Mouse (Mus musculus) mouse trophoblast stem cell (cell line): ENCODE measurements at regions not wholly inside any gene's neighbourhood (a gene's known extent, or its start where the extent isn't known, plus 50 kb on each side); places are given as distances from the start of the nearest gene placed in this dataset.

Experiments
- in situ Hi-C, 2 experiments: fragments of 300-500 bp; cut with MseI, MboI; formaldehyde crosslinking; loops; 2 replicates in 1 of 2; 3 replicates in 1 of 2; pipeline ENCODE4 v1.15.1; 2025

DNA sequence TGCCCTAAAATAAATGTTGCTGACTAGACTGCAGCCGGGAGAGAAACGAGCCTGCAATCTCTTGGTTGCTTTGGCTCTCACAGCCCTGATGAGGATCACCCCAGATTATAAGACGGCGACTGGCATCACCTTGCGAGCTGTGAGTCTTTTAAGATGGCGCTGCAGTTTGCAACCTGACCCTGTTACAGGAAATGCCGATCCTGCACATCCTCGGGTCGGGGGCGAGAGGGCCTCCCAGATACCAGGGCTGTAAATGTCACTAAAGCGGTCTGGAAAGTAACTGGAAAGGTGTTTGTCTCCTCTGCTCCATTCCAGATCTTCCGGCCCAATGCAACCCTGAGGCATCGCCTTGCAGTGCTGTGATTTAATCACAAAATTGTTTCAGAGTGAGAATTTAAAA is 53.4 kb downstream of the Cartpt start:
- in situ Hi-C loops = loop anchor here in 1 of 2 experiments (25.0 kb wide), 1 partner anchor 460 kb away; no protein-coding TSS in a partner anchor

DNA sequence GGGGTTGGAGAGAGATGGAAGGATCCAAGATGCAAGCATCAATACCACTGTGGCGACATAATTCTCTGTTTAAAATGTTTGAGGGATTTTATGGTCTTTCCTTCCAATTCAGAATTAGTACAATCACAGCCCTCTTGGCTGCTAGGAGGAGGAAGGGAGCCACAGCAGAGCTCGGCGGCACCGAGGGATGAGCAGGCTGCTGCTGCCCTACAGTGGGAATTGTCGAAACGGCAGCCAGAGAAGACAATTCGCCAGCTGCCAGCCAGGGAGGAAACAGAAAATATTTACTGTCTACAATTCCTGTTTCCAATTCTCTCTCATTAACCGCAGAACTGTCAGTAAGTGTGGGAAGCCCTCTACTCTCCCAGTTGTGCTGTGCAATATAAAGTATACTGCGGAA is 58.3 kb downstream of the Cartpt start:
- in situ Hi-C loops = loop anchor here in 1 of 2 experiments (25.0 kb wide), 1 partner anchor 455 kb away; no protein-coding TSS in a partner anchor

DNA sequence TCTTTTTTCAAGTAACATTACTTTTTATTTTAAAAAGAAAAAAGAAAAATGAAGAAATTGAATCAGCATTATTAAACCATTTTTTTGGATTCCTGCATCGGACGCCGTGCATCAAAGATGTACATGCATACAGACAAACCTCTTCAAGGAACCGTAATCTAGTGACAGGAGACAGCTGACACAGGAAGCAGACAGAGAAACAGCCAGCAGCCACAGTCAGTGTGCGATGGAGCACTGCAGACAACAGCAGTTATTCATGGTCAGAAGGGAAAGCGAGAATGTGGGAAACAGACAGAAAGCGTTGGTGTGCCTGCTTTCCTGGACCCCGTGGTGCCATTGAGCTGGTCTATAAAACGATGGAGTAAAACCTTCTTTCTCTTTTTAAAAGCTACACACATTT is 61.4 kb downstream of the Cartpt start:
- in situ Hi-C loops = loop anchor here in 1 of 2 experiments (25.0 kb wide), 1 partner anchor 452 kb away; no protein-coding TSS in a partner anchor

DNA sequence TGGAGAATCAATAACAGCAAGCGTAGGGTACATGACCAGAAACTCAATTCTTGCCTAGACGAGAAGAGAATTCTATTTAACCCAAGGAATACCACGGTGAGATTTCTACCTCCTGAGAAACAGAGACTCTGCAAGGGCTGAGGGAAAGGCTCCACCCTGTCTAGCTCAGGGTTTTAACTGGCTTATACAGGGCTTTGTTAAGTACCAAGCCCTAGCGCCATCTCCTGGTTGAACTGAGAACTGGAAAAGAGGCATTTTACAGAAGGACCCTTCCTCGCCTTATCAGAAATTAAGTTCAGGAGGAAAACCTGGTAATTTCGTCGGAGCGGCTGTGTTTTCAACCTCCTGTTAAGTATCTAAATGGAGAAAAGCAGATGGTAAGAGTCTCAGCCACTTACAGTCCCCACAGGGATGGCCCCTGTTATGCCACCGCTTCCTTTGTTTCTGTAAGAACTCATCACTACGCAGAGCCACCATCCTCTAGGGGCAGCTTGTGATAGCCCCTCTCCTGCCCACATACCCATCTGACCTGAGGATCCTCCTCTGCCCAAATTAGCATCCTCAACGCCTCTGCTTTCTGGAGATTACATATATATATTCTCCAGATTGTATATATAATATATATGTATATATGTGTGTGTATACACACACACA is 63.0 kb downstream of the Cartpt start:
- in situ Hi-C loops = loop anchor here in 1 of 2 experiments (25.0 kb wide), 1 partner anchor 451 kb away; no protein-coding TSS in a partner anchor

DNA sequence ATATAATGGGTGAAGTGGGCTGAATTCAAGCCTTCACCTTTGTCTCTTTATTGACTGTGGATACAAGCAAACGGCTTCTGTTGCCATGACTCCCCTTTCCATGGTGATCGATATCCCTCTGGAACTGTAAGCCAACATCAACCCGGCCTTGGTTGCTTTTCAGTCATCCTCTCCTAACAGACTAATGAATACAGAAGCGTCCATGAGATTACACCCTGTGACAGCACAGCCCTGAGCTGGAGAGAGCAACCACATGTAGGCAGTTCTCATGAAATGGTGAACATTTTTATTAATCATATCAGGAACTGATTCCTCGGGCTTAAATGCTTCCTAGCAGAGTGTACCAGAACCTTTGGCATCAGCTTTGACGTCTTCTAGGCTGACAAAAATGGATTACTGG is 63.7 kb downstream of the Cartpt start:
- in situ Hi-C loops = loop anchor here in 1 of 2 experiments (25.0 kb wide), 1 partner anchor 450 kb away; no protein-coding TSS in a partner anchor

DNA sequence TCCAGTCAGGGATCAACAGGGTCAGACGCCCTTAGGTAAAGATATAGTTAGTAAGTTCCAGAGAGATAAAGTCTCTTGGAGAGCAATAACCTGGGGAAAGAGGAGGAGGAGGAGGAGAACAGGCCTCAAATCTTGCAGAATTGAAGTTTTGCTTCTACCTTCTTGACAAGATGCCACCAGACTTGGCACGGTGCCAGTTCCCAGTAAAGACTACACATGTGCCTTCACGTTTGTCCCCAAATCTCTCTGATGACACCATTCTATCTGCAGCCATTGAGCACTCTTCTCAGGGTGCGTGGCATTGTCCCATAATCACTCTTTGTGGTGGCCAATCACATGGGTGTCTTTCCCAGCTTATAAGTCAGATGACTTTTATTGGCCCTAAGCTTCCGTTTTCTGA is 64.3 kb downstream of the Cartpt start:
- in situ Hi-C loops = loop anchor here in 1 of 2 experiments (25.0 kb wide), 1 partner anchor 449 kb away; no protein-coding TSS in a partner anchor

DNA sequence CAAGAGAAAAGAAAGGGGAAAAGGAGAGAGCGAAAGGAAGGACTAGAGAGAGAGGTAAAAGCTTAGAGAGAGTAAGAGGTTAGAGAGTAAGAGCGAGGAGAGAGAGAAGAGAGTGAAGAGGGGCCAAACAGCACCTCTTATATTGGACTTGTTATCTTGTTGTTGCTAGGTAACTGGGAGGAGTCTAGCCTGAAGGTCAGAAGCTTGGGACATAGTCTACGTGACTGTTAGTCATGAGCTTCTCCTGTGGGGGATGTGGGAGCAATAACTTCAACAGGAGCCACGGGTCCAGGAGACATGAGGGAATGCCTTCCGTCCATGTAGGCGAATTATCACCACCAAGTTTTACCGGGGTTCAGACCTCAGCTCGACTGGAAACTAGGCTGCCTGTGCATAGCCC is 65.4 kb downstream of the Cartpt start:
- in situ Hi-C loops = loop anchor here in 1 of 2 experiments (25.0 kb wide), 1 partner anchor 448 kb away; no protein-coding TSS in a partner anchor

DNA sequence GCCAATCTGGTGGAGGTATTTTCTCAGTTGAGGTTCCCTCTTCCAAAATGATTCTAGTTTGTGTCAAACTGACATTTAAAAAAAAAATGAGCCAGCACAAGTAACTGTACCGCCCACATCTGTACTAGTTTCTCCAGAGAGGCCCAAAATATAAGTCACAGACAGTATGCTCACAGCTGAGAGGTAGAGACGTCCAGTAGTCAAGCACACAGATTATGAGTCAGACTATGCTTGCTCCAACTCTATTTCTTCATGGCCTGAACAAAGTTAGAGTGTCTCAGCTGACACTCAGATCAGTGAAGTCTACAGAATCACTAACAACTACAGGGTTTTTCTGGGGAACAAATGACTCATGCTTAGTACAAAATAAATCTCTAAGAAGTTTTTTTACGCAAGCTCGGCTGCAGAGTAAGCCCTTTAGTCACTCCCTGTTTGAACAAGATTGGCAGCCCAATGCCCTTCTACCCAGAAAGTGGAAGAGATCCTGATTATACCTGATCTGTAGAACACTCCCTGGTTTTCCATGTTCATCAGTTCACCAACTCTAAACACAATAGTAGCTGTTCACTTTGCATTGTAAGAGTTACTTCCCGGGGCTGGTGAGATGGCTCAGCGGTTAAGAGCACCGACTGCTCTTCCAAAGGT is 70.7 kb downstream of the Cartpt start:
- in situ Hi-C loops = loop anchor here in 1 of 2 experiments (25.0 kb wide), 1 partner anchor 443 kb away; no protein-coding TSS in a partner anchor

DNA sequence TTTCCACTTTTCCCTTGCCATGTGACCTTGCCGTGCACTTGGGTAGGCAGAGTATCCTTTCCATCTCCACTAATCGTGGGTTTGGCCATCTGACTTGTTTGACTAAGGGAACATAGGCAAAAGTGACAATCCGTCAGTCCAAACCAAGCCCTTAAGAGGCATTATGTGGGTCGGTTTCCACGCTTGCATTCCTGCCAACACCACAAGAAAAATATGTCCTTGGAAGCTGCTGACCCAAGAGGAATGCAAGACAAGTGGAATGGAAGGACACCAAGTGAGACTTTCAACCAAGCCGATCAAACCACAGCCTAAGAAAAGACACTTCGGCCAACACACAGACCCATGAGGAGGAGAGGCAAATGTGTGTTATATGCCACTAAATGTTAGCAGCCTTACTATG is 73.3 kb downstream of the Cartpt start:
- in situ Hi-C loops = loop anchor here in 1 of 2 experiments (25.0 kb wide), 1 partner anchor 440 kb away; no protein-coding TSS in a partner anchor

DNA sequence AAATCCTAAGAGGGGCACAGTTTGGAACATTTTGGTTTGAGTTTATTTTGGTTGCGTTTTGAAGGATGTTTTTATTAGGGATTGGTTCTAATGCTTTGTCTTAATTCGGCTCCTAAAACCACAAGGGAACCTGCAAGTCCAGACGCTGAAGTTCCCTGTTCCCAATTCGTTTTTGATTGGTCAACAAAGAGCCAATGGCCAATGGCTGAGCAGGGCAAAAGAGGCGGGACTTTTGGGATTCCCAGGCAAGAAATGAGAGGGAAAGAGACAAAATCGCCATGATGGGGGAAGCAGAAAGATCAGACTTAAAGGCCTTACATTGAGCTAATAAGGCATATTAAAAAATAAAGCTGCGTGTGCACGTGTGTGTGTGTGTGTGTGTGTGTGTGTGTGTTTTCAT is 76.3 kb downstream of the Cartpt start:
- in situ Hi-C loops = loop anchor here in 1 of 2 experiments (25.0 kb wide), 1 partner anchor 437 kb away; no protein-coding TSS in a partner anchor

DNA sequence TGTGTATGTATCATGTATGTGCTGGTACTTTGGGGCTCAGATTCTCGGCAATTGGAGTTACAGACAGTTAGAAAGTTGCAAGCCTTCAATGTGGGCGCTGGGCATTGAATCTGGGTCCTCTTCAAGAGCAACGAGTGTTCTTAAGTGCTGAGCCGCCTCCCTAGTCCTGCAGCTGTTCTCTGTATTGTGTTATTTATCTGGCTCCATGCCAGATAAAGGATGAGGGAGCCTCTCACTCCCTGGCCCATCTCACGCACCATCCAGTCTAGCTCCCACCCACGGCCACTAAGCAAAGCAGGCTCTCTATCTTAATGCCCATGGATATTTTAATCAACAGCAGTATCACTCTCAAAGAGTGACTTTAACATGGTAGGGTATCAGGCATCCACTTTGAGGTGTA is 84.2 kb downstream of the Cartpt start:
- in situ Hi-C loops = no loop called here

DNA sequence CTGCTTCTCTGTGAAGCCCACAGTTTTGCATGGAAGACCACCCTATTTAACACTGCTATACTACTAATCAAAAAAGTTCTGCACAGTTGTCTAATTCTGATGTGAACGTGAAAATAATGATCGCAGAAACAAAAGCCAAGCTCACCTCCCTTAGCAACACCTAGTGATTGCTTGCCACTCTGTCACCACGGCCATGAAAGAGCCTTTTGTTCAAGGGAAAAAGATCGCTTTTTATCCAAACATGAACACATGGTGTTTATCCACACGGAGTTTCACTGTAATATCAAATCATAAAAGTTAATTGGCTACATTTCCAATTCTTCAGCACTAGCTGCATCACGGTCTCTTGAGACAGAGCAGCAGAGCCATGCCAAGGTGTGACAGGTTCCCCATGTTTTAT is 85.1 kb downstream of the Cartpt start:
- in situ Hi-C loops = no loop called here

DNA sequence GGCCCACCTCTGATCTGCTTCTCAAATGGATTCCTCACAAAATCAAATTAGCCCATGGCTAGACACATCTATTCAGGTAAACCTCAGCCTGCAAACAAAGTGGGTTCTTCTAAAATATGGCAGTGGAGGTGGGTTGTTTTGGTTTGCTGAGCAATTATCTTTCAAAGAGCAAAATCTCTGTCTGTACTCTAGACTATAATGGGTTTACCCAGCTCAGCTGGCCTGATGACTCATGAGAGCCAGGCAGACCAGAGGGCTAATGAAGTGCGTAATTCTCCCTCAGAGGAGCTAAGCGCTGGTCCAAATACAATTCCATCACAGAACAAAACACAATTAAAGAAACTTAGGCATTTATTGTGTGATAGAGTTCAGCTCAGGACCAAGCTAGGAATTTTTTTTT is 86.1 kb downstream of the Cartpt start:
- in situ Hi-C loops = no loop called here

DNA sequence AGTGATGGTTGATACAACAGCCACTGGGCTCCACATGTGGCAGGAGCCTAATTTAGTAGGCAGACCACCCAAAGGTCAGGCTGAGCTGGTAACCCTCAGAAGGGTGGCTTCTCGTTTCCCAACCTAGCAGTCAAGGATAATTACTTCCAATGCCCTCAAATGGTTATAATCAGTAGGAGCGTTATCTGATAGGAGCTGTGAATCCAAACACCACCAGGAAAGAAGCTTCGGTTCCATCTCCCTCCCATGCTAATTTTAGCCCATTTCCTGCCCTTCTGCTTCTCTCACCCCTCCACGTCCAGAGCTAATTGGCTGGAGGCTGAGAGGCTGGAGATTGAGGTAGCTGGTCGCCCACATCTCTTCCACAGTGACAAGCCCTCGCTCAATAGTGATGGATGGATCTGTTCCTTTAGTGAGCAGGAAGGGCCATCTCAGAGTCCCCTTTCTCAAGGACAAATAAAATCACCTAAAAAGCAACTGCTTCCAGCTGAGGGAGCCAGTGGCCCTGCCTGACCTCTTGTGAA is 86.8 kb downstream of the Cartpt start:
- in situ Hi-C loops = no loop called here

DNA sequence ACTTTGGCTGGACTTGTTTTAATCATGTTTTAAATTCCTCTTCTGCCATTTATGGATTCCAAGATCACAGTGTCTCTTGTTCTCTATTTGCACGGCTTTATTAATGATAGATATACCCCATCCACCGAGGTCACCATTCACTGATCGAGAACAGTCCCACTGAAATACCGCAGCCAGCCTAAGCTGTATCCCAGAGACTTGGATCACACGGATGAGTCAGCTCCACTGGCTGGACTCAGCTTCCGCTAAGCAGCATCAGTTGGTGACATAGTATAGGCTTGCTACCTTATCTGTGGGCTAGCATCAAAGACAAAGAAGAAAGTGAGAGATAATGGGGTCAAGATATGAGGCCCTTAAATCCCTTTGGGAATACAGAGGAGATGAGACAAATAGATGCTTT is 106.4 kb downstream of the Cartpt start:
- in situ Hi-C loops = no loop called here

DNA sequence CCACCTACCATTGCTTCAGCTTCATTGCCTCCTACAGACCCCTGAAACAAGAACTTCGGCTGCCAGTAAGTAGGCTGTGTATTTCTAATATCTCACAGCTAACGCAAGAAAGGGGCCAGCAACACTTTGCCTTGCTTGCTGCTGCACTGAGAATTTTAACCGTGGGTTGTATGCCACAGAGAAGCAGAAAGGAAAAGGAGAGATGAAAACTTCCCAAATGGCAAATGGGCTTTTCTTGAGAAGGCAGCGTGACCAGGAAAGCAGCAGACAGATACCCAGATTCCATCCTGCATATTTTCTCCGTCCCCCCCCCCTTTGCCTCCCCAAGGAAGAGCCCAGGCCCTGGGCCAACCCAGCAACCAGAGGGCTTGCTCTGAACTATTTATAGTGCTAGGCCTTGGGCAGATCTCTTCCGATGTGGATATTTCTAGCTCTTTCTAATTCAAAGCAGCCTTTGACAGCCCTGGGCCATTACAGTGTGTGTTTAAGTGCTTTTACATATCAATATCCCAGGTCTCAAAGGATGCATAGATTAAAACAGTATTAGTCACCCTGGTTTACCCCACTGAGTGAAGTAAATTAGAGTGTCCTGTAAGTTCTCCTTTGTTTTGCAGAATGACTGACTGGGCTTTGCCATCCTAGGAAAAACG is 107.0 kb downstream of the Cartpt start:
- in situ Hi-C loops = no loop called here

DNA sequence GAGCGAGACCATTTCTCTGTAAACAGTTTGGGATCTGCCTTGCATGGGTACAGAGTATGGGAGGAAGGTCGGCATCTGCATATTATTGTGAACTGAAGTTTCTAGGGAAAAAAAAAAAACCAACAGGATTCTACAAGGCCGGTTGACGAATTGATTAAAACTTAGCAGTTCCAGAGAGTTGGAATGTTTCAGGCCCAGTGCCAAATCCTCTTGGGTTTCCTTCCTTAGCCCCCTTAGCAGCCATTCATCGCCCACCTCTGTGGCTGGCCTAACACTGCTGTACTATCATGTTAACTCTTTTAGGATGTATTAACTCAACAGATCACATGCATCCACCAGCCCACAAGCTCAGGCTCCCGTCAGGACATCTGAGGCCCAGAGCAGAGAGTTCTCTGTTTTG is 107.9 kb downstream of the Cartpt start:
- in situ Hi-C loops = no loop called here

DNA sequence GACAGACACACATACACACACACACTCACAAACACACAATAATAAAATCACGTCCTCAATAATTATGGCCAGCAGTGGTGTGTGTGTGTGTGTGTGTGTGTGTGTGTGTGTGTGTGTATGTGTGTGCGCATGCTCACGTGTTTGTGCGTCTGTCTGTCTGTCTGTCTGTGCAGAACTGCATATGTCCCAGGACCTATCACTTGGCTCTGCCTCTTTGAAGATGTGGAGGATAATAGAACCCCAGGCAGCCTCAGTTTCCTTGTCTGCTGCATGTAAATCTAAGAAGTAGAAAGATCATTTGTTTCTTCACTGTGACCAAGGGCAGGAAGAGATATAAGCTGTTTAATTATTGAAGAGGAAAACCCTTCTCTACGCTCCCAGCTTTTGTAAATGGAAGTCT is 109.9 kb downstream of the Cartpt start:
- in situ Hi-C loops = no loop called here

DNA sequence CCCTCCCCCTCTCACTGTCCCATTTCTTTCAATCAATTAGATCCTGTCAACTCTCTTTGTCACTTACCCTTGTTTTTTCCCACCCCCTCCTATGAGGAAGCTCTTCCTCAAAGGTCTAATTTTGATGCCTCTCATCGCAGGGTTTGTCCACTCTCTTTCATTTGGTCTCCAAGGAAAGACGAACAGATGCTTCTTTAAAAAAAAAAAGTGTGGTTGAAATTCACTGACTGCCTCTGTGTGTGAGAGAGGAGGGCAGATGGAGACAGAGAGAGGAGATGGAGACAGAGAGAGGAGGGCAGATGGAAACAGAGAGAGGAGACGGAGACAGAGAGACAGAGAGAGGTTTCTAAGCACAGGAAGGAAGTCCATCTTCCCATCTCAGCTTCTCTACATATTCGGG is 113.1 kb downstream of the Cartpt start:
- in situ Hi-C loops = no loop called here

DNA sequence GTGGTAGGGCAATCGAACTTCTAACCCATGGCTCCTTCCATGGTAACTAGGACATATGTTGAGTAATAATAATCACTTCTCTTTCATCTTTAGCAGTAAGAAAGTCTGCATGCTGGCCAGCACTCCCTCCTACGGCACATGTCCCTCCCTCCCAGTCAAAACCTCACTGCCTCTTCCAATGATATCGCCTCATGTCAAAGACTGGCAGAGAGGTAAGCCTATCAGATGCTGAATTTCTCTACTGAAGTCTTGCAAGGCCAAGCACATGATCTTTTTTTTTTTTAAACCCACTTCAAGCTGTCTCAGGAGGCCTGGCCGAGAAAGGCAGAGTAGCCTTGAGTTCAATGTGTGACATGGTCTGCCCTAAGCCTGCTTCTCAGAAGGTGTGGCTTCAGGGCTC is 115.5 kb downstream of the Cartpt start:
- in situ Hi-C loops = no loop called here

DNA sequence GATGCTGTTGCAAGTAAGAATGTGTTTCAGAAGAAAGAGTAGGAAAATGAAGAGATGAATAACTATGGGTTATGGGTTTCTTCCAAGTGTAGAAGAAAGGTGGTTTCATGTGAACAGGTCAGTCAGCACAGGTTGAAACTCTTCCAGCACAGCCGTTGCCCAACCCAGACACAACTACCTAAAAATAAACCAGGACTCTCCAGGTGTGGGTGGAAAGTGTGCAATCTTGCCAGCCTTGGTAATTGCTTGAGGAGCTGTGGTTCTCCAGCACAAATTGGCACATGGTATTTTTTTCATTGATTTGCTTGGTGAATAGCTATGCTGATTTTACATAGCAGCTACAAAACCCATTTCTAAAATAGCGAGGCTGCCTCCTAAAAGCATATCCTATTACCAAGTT is 116.6 kb downstream of the Cartpt start:
- in situ Hi-C loops = no loop called here
